In the genomic region with DNA sequence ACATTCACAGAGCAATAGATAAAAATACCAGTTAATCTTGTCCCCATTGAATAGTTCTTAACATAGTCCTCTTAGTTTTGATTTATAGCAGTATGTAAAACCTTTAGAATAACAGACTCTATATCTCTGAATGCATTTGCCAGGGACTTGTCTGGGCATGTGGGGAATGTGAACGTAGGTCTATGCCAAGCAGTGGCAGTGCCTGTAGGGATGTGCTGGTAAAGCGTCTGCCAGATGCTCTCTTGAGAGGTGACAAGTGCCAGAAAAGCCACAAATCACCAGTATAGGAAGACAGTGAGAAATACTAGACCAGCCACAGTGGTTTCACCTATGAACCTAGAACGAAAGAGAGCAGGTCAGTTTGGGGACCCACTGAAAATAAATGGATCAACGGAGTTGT, we compare ENCODE assay signal across 24 mouse cellular contexts. TPM values are rescaled to one million over a fixed set of nuclear protein-coding genes. Genes with fewer than 3 reads are reported as not detected.
"Had no signal": no experiment of that assay in that cellular context is flagged by ENCODE, and none has a peak within 500 bp of the region (broad histone marks: within the 10 kb centered on the region; RNA-seq: fewer than 3 reads in every experiment).

No protein-coding gene starts in this region.

- DNase-seq: kidney, postnatal 4 days; left cerebral cortex, postnatal 4 days; liver, postnatal 0 days; lung, embryonic 14.5 days; right cerebral cortex, adult 18-20 months; right cerebral cortex, postnatal 14 days; right cerebral cortex, postnatal 4 days; spleen, adult 18-20 months; thymus, adult 2 months; thymus, postnatal 14 days; thymus, postnatal 4 days had no signal

- ATAC-seq: liver, postnatal 0 days; lung, postnatal 0 days; midbrain, embryonic 13.5 days; midbrain, embryonic 16.5 days had no signal

- H3K4me1 ChIP-seq: limb, embryonic 12.5 days; limb, embryonic 15.5 days; midbrain, embryonic 10.5 days; midbrain, embryonic 13.5 days; neural tube, embryonic 12.5 days; neural tube, embryonic 15.5 days had no signal

- H3K4me2 ChIP-seq: limb, embryonic 12.5 days; limb, embryonic 15.5 days; liver, embryonic 11.5 days; lung, embryonic 14.5 days; midbrain, embryonic 13.5 days; neural tube, embryonic 12.5 days; neural tube, embryonic 15.5 days had no signal

- H3K9me3 ChIP-seq: limb, embryonic 12.5 days; limb, embryonic 15.5 days; midbrain, embryonic 10.5 days; midbrain, embryonic 13.5 days; neural tube, embryonic 12.5 days; neural tube, embryonic 15.5 days had no signal

- H3K27ac ChIP-seq: kidney, postnatal 0 days; limb, embryonic 12.5 days; limb, embryonic 15.5 days; liver, embryonic 14.5 days; macrophage; midbrain, embryonic 10.5 days; midbrain, embryonic 13.5 days; neural tube, embryonic 12.5 days; neural tube, embryonic 15.5 days had no signal

- H3K36me3 ChIP-seq: limb, embryonic 12.5 days; limb, embryonic 15.5 days; midbrain, embryonic 10.5 days; midbrain, embryonic 13.5 days; neural tube, embryonic 12.5 days; neural tube, embryonic 15.5 days had no signal

- H3K4me3 ChIP-seq: limb, embryonic 12.5 days; limb, embryonic 15.5 days; midbrain, embryonic 10.5 days; midbrain, embryonic 13.5 days; myocyte; neural tube, embryonic 12.5 days; neural tube, embryonic 15.5 days had no signal

- H3K9ac ChIP-seq: limb, embryonic 12.5 days; limb, embryonic 15.5 days; liver, embryonic 14.5 days; liver, postnatal 0 days; lung, embryonic 14.5 days; midbrain, embryonic 13.5 days; neural tube, embryonic 12.5 days; neural tube, embryonic 15.5 days had no signal

- H3K27me3 ChIP-seq: limb, embryonic 12.5 days; limb, embryonic 15.5 days; midbrain, embryonic 13.5 days; neural tube, embryonic 12.5 days; neural tube, embryonic 15.5 days had no signal

RNA-seq across cellular contexts. Expression of gene Wnt16, which starts 25.5 kb away (rescaled TPM):
- polyA plus RNA-seq: liver, postnatal 0 days; lung, embryonic 14.5 days; macrophage; midbrain, embryonic 13.5 days; midbrain, embryonic 16.5 days; myocyte had no signal
